Mouse (Mus musculus): ENCODE data around the gene Chd9. TPM values are rescaled to one million over a fixed set of nuclear protein-coding genes. Genes with fewer than 3 reads are reported as not detected.

Chd9 gene
- polyA plus RNA-seq, 1 experiment from 2014 or later = 34.2 TPM

GRCm38 (mm10) chr8:90979295-90979694, 151.1 kb downstream of the Chd9 start:
- H3K27me3 ChIP-seq (replicated peaks; ENCODE audit: low read depth, poor library complexity, severe bottlenecking) = no peaks in the 10 kb centered on the region
- H3K27ac ChIP-seq (replicated peaks) = no peak overlapping the region
- no peaks in the 10 kb centered on the region for H3K4me1 ChIP-seq
- no peak for DNase-seq (ENCODE audit: low spot score)
- peaks cover 91% of the 10 kb centered on the region for H3K36me3 ChIP-seq (replicated peaks)
- H3K9me3 ChIP-seq = no peaks in the 10 kb centered on the region
- WGBS = 91% methylated on average over 5 of the region's 5 CpGs
- no peak overlapping the region for H3K4me3 ChIP-seq

GRCm38 (mm10) chr8:90982087-90982486, 153.9 kb downstream of the Chd9 start:
- Histone ChIP-seq H3K9me3 (no peaks in the 10 kb centered on the region), H3K36me3 (replicated peaks) (peaks cover 94% of the 10 kb centered on the region), H3K27me3 (replicated peaks; ENCODE audit: low read depth, poor library complexity, severe bottlenecking) (no peaks in the 10 kb centered on the region), H3K4me1 (no peaks in the 10 kb centered on the region), H3K27ac (replicated peaks) (no peak overlapping the region), H3K4me3 (no peak overlapping the region)
- DNase-seq (ENCODE audit: low spot score) = no peak
- 89% methylated on average over 3 of the region's 3 CpGs for WGBS

- H3K27ac ChIP-seq (replicated peaks) = no peak overlapping the region
- peak; percentile 75 for DNase-seq (ENCODE audit: low spot score)
- H3K4me1 ChIP-seq = no peaks in the 10 kb centered on the region
- no peaks in the 10 kb centered on the region for H3K27me3 ChIP-seq (replicated peaks; ENCODE audit: low read depth, poor library complexity, severe bottlenecking)
- H3K9me3 ChIP-seq = no peaks in the 10 kb centered on the region
- peaks cover 91% of the 10 kb centered on the region for H3K36me3 ChIP-seq (replicated peaks)
- 14% methylated on average over 2 of the region's 2 CpGs for WGBS
- no peak overlapping the region for H3K4me3 ChIP-seq
These were observed 191.6 kb downstream of the Chd9 start for GRCm38 (mm10) chr8:91019726-91020125.

- WGBS = 89% methylated on average over 6 of the region's 6 CpGs
- Histone ChIP-seq H3K4me3 (no peak overlapping the region), H3K9me3 (no peaks in the 10 kb centered on the region), H3K27ac (replicated peaks) (no peak overlapping the region), H3K36me3 (replicated peaks) (peaks cover 99% of the 10 kb centered on the region), H3K4me1 (no peaks in the 10 kb centered on the region), H3K27me3 (replicated peaks; ENCODE audit: low read depth, poor library complexity, severe bottlenecking) (no peaks in the 10 kb centered on the region)
- no peak for DNase-seq (ENCODE audit: low spot score)
These were observed 206.3 kb downstream of the Chd9 start for GRCm38 (mm10) chr8:91034417-91034816.

- H3K27ac ChIP-seq (replicated peaks) = no peak overlapping the region
- no peaks in the 10 kb centered on the region for H3K27me3 ChIP-seq (replicated peaks; ENCODE audit: low read depth, poor library complexity, severe bottlenecking)
These were observed 208.8 kb downstream of the Chd9 start for GRCm38 (mm10) chr8:91036905-91037304.

GRCm38 (mm10) chr8:91038637-91039036, 210.5 kb downstream of the Chd9 start:
- DNase-seq (ENCODE audit: low spot score) = no peak
- Histone ChIP-seq H3K4me3 (no peak overlapping the region), H3K9me3 (no peaks in the 10 kb centered on the region), H3K27me3 (replicated peaks; ENCODE audit: low read depth, poor library complexity, severe bottlenecking) (no peaks in the 10 kb centered on the region), H3K36me3 (replicated peaks) (peaks cover 100% of the 10 kb centered on the region), H3K4me1 (no peaks in the 10 kb centered on the region), H3K27ac (replicated peaks) (no peak overlapping the region)
- WGBS = 93% methylated on average over 1 of the region's 1 CpGs

More at GRCm38 (mm10) chr8:91036905-91037304, 208.8 kb downstream of the Chd9 start:
- no peaks in the 10 kb centered on the region for H3K9me3 ChIP-seq
- WGBS = 91% methylated on average over 6 of the region's 6 CpGs
- peaks cover 99% of the 10 kb centered on the region for H3K36me3 ChIP-seq (replicated peaks)
- no peak for DNase-seq (ENCODE audit: low spot score)
- no peaks in the 10 kb centered on the region for H3K4me1 ChIP-seq
- no peak overlapping the region for H3K4me3 ChIP-seq

- Histone ChIP-seq H3K4me1 (no peaks in the 10 kb centered on the region), H3K9me3 (no peaks in the 10 kb centered on the region), H3K27me3 (replicated peaks; ENCODE audit: low read depth, poor library complexity, severe bottlenecking) (no peaks in the 10 kb centered on the region), H3K36me3 (replicated peaks) (peaks cover 96% of the 10 kb centered on the region), H3K4me3 (no peak overlapping the region), H3K27ac (replicated peaks) (no peak overlapping the region)
- no peak for DNase-seq (ENCODE audit: low spot score)
- 91% methylated on average over 4 of the region's 4 CpGs for WGBS
These were observed 218.2 kb downstream of the Chd9 start for GRCm38 (mm10) chr8:91046370-91046769.

- H3K4me3 ChIP-seq = no peak overlapping the region
- no peak overlapping the region for H3K27ac ChIP-seq (replicated peaks)
- H3K4me1 ChIP-seq = no peaks in the 10 kb centered on the region
- no peak for DNase-seq (ENCODE audit: low spot score)
- peaks cover 83% of the 10 kb centered on the region for H3K36me3 ChIP-seq (replicated peaks)
- no peaks in the 10 kb centered on the region for H3K9me3 ChIP-seq
- no peaks in the 10 kb centered on the region for H3K27me3 ChIP-seq (replicated peaks; ENCODE audit: low read depth, poor library complexity, severe bottlenecking)
- WGBS = 82% methylated on average over 8 of the region's 8 CpGs
These were observed 222.9 kb downstream of the Chd9 start for GRCm38 (mm10) chr8:91051037-91051436.

- no peak overlapping the region for H3K27ac ChIP-seq (replicated peaks)
- no peaks in the 10 kb centered on the region for H3K9me3 ChIP-seq
- no peaks in the 10 kb centered on the region for H3K27me3 ChIP-seq (replicated peaks; ENCODE audit: low read depth, poor library complexity, severe bottlenecking)
- WGBS = 93% methylated on average over 4 of the region's 4 CpGs
- no peak for DNase-seq (ENCODE audit: low spot score)
- peaks cover 64% of the 10 kb centered on the region for H3K36me3 ChIP-seq (replicated peaks)
- no peak overlapping the region for H3K4me3 ChIP-seq
- H3K4me1 ChIP-seq = 0 out of 2 replicates have a peak, but pooled peaks cover 5% of the 10 kb centered on the region
These were observed 226.3 kb downstream of the Chd9 start for GRCm38 (mm10) chr8:91054418-91054817.

GRCm38 (mm10) chr8:91056848-91057247, 228.7 kb downstream of the Chd9 start:
- H3K27me3 ChIP-seq (replicated peaks; ENCODE audit: low read depth, poor library complexity, severe bottlenecking) = no peaks in the 10 kb centered on the region
- no peak for DNase-seq (ENCODE audit: low spot score)
- H3K27ac ChIP-seq (replicated peaks) = no peak overlapping the region
- peaks cover 40% of the 10 kb centered on the region for H3K36me3 ChIP-seq (replicated peaks)
- peaks cover 9% of the 10 kb centered on the region; the same call in 1 of the 2 replicates for H3K4me1 ChIP-seq
- no peak overlapping the region for H3K4me3 ChIP-seq
- H3K9me3 ChIP-seq = no peaks in the 10 kb centered on the region
- 66% methylated on average over 3 of the region's 3 CpGs for WGBS

- Histone ChIP-seq H3K9me3 (no peaks in the 10 kb centered on the region), H3K36me3 (replicated peaks) (peaks cover 21% of the 10 kb centered on the region; the same call in 1 of the 2 replicates)
These were observed 231.0 kb downstream of the Chd9 start for GRCm38 (mm10) chr8:91059086-91059578.

GRCm38 (mm10) chr8:91059884-91060510, 231.8 kb downstream of the Chd9 start:
- DNase-seq (ENCODE audit: low spot score) = no peak
- H3K4me1 ChIP-seq = peaks cover 9% of the 10 kb centered on the region; the same call in 1 of the 2 replicates
- H3K4me3 ChIP-seq = no peak overlapping the region
- peaks cover 17% of the 10 kb centered on the region; the same call in 1 of the 2 replicates for H3K36me3 ChIP-seq (replicated peaks)
- no peaks in the 10 kb centered on the region for H3K9me3 ChIP-seq
- 92% methylated on average over 7 of the region's 7 CpGs for WGBS
- no peaks in the 10 kb centered on the region for H3K27me3 ChIP-seq (replicated peaks; ENCODE audit: low read depth, poor library complexity, severe bottlenecking)
- H3K27ac ChIP-seq (replicated peaks) = no peak overlapping the region

More at GRCm38 (mm10) chr8:91059086-91059578, 231.0 kb downstream of the Chd9 start:
- no peak for DNase-seq (ENCODE audit: low spot score)
- H3K27me3 ChIP-seq (replicated peaks; ENCODE audit: low read depth, poor library complexity, severe bottlenecking) = no peaks in the 10 kb centered on the region
- H3K27ac ChIP-seq (replicated peaks) = no peak overlapping the region
- H3K4me3 ChIP-seq = no peak overlapping the region
- H3K4me1 ChIP-seq = peaks cover 9% of the 10 kb centered on the region; the same call in 1 of the 2 replicates
